In genomic region chr6:17969815-17970214, GRCm38 (mm10) we compare ENCODE assay signal across 29 mouse cellular contexts.
DNase-seq lines count a peak whose midpoint lies in the region; ATAC-seq and TF ChIP-seq lines count a peak whose summit lies in the region.
"Had no signal": no experiment of that assay in that cellular context is flagged by ENCODE, and none has a peak within 500 bp of the region (broad histone marks: within the 10 kb centered on the region; RNA-seq: fewer than 3 reads in every experiment).

No protein-coding gene starts in this region.

- DNase-seq in MEL (ENCODE audit: low read depth, low spot score), result peak; percentile 17
- DNase-seq in limb, embryonic 10.5 days (ENCODE audit: low spot score), result no peak
- DNase-seq in right cerebral cortex, postnatal 14 days, result no peak
- DNase-seq in hindbrain, embryonic 10.5 days (ENCODE audit: low spot score), result no peak
- no peak for DNase-seq in natural killer cell, adult 2 months (ENCODE audit: low spot score in 2 of 2)
- DNase-seq: adrenal gland, adult 8-10 months; adrenal gland, postnatal 14 days; adrenal gland, postnatal 36 days; B cell, adult 2 months; cerebellum, adult 11-12 months; cerebellum, adult 2 months; cerebellum, adult 9-10 months; cerebellum, postnatal 10 days; cerebellum, postnatal 25 days; embryo, embryonic 11 days had no signal

- no peak overlapping the region for H3K9ac ChIP-seq in MEL (ENCODE audit: control insufficient read depth, low read depth, low read length, poor library complexity, severe bottlenecking)
- H3K9ac ChIP-seq: embryonic facial prominence, embryonic 13.5 days; embryonic facial prominence, embryonic 15.5 days; forebrain, embryonic 12.5 days had no signal

- no peaks in the 10 kb centered on the region for H3K4me1 ChIP-seq in MEL (ENCODE audit: control insufficient read depth in 1 of 2, insufficient read depth in 2 of 2, low read length in 2 of 2)
- peaks cover 2% of the 10 kb centered on the region; the same call in 1 of the 2 replicates for H3K4me1 ChIP-seq in limb, embryonic 10.5 days
- peaks cover 3% of the 10 kb centered on the region; the same call in 1 of the 2 replicates for H3K4me1 ChIP-seq in hindbrain, embryonic 10.5 days (replicated peaks)
- H3K4me1 ChIP-seq: embryonic facial prominence, embryonic 13.5 days; embryonic facial prominence, embryonic 15.5 days; forebrain, embryonic 12.5 days had no signal

- H3K4me3 ChIP-seq in MEL (ENCODE audit: control insufficient read depth in 1 of 2, insufficient read depth in 1 of 2, low read depth in 2 of 2, low read length in 2 of 2), result no peak overlapping the region
- no peak overlapping the region for H3K4me3 ChIP-seq in limb, embryonic 10.5 days
- H3K4me3 ChIP-seq in hindbrain, embryonic 10.5 days, result no peak overlapping the region
- H3K4me3 ChIP-seq: embryonic facial prominence, embryonic 13.5 days; embryonic facial prominence, embryonic 15.5 days; erythroblast, embryonic 14.5 days; forebrain, embryonic 10.5 days; forebrain, embryonic 12.5 days had no signal

- no peak overlapping the region for H3K27ac ChIP-seq in MEL (ENCODE audit: control insufficient read depth, low read depth, low read length)
- no peak overlapping the region for H3K27ac ChIP-seq in limb, embryonic 10.5 days
- no peak overlapping the region for H3K27ac ChIP-seq in hindbrain, embryonic 10.5 days
- H3K27ac ChIP-seq: embryonic facial prominence, embryonic 13.5 days; embryonic facial prominence, embryonic 15.5 days; forebrain, embryonic 10.5 days; forebrain, embryonic 12.5 days had no signal

- no peak for TF ChIP-seq CTCF in MEL (IDR thresholded peaks at IDR 0.05 in 2 of 3, conservative IDR thresholded peaks at IDR 0.05 in 1 of 3; ENCODE audit: control insufficient read depth in 1 of 3, insufficient read depth in 1 of 3, low read depth in 2 of 3, low read length in 3 of 3, poor library complexity in 1 of 3, severe bottlenecking in 1 of 3)

- WGBS in limb, embryonic 10.5 days, result 87% methylated on average over 1 of the region's 1 CpGs
- WGBS in hindbrain, embryonic 10.5 days, result 82% methylated on average over 1 of the region's 1 CpGs

- no peak for TF ChIP-seq POLR2A in MEL (IDR thresholded peaks at IDR 0.05; ENCODE audit: control insufficient read depth in 1 of 2, insufficient read depth in 1 of 2, low read depth in 1 of 2, low read length in 2 of 2, poor library complexity in 1 of 2)

- H3K79me2 ChIP-seq in MEL (ENCODE audit: control insufficient read depth, insufficient read depth, low read length, poor library complexity), result no peaks in the 10 kb centered on the region

- no peaks in the 10 kb centered on the region for H3K9me3 ChIP-seq in MEL (replicated peaks; ENCODE audit: insufficient read depth, low read length)
- H3K9me3 ChIP-seq in limb, embryonic 10.5 days (replicated peaks), result no peaks in the 10 kb centered on the region
- no peaks in the 10 kb centered on the region for H3K9me3 ChIP-seq in hindbrain, embryonic 10.5 days
- H3K9me3 ChIP-seq: embryonic facial prominence, embryonic 13.5 days; embryonic facial prominence, embryonic 15.5 days; forebrain, embryonic 10.5 days; forebrain, embryonic 12.5 days; G1E had no signal

- ATAC-seq in common myeloid progenitor, adult 5-6 weeks (replicated peaks; ENCODE audit: low read depth, poor library complexity, severe bottlenecking), result peak; percentile 79
- ATAC-seq in hematopoietic stem cell, adult 5-6 weeks (replicated peaks in 1 of 2; ENCODE audit: insufficient read depth in 1 of 2, low FRiP score in 2 of 2, low TSS enrichment in 1 of 2, low read depth in 1 of 2, poor library complexity in 2 of 2, severe bottlenecking in 2 of 2), result peak; percentile 42; a peak in 3 of 4 replicates
- ATAC-seq: activated CD4-positive, CD25-positive, alpha-beta regulatory T cell, adult 4 months; CD4-positive, CD25-positive, alpha-beta regulatory T cell, adult 4 months; forebrain, embryonic 14.5 days; forebrain, embryonic 16.5 days; Patski had no signal

- 0 out of 4 replicates have a peak, but pooled peaks of 1 of the 2 experiments have one; percentile 23 for TF ChIP-seq EP300 in MEL (IDR thresholded peaks at IDR 0.05; ENCODE audit: low read depth in 1 of 2, low read length in 2 of 2)

- no peak for TF ChIP-seq RAD21 in MEL (IDR thresholded peaks at IDR 0.05; ENCODE audit: low read depth, low read length)

- H3K36me3 ChIP-seq in MEL (ENCODE audit: control insufficient read depth in 1 of 2, insufficient read depth in 2 of 2, low read length in 2 of 2), result no peaks in the 10 kb centered on the region
- no peaks in the 10 kb centered on the region for H3K36me3 ChIP-seq in limb, embryonic 10.5 days
- no peaks in the 10 kb centered on the region for H3K36me3 ChIP-seq in hindbrain, embryonic 10.5 days
- H3K36me3 ChIP-seq: embryonic facial prominence, embryonic 13.5 days; embryonic facial prominence, embryonic 15.5 days; forebrain, embryonic 10.5 days; forebrain, embryonic 12.5 days; G1E had no signal

- 0 out of 4 replicates have a peak, but pooled peaks cover 0 to 2% of the 10 kb centered on the region in 2 experiments for H3K27me3 ChIP-seq in MEL (ENCODE audit: control insufficient read depth in 1 of 2, insufficient read depth in 2 of 2, low read length in 2 of 2)
- no peaks in the 10 kb centered on the region for H3K27me3 ChIP-seq in limb, embryonic 10.5 days (ENCODE audit: low read depth, poor library complexity, severe bottlenecking)
- H3K27me3 ChIP-seq in hindbrain, embryonic 10.5 days (ENCODE audit: insufficient read depth, poor library complexity, severe bottlenecking), result no peaks in the 10 kb centered on the region
- H3K27me3 ChIP-seq: CH12.LX; embryonic facial prominence, embryonic 13.5 days; embryonic facial prominence, embryonic 15.5 days; forebrain, embryonic 12.5 days; Patski had no signal

TF ChIP-seq in MEL, 35 proteins besides CTCF, POLR2A, EP300 and RAD21:
- TF ChIP-seq ZMIZ1 (IDR thresholded peaks at IDR 0.05; ENCODE audit: low read depth, low read length) (no peak), UBTF (IDR thresholded peaks at IDR 0.05; ENCODE audit: borderline replicate concordance, insufficient read depth, low read depth, low read length) (no peak), TCF12 (IDR thresholded peaks at IDR 0.05; ENCODE audit: low read depth, low read length) (0 out of 2 replicates have a peak, but pooled peaks have one; percentile 12), GATA1 (IDR thresholded peaks at IDR 0.05; ENCODE audit: low read depth, low read length) (no peak)
